Mouse (Mus musculus) hindbrain, embryonic 16.5 days (tissue): ENCODE results near the gene Tacc2. TPM values are rescaled to one million over a fixed set of nuclear protein-coding genes. Genes with fewer than 3 reads are reported as not detected.

Experiments used
- ATAC-seq: fragments of 200-750 bp; cut with Nextera tagmentation; 2 replicates; pipeline ENCODE4 v1.8.0; 2017; ENCODE audit warnings: moderate TSS enrichment, moderate library complexity
- H3K27ac ChIP-seq: fragments of 300-500 bp; sonication (generic); 2 replicates; pipeline ENCODE4 v1.5.1; 2014; ENCODE audit warnings: low read depth, mild to moderate bottlenecking, control low read depth, low read length, moderate library complexity
- H3K27me3 ChIP-seq: fragments of 300-500 bp; sonication (generic); replicated peaks from 2 replicates; pipeline ENCODE4 v1.6.1; 2014; ENCODE audit warnings: low read length; ENCODE audit not compliant: control insufficient read depth, insufficient read depth
- H3K36me3 ChIP-seq: fragments of 300-500 bp; sonication (generic); 2 replicates; pipeline ENCODE4 v1.6.1; 2014; ENCODE audit warnings: mild to moderate bottlenecking, low read length, moderate library complexity, mixed read lengths; ENCODE audit not compliant: control insufficient read depth, insufficient read depth
- H3K4me1 ChIP-seq: fragments of 300-500 bp; sonication (generic); 2 replicates; pipeline ENCODE4 v1.6.1; 2014; ENCODE audit warnings: low read depth, low read length; ENCODE audit not compliant: control insufficient read depth, insufficient read depth
- H3K4me2 ChIP-seq: fragments of 300-500 bp; sonication (generic); 2 replicates; pipeline ENCODE4 v1.6.1; 2014; ENCODE audit warnings: mild to moderate bottlenecking, low read length, control low read depth, moderate library complexity
- H3K4me3 ChIP-seq: fragments of 300-500 bp; sonication (generic); 2 replicates; pipeline ENCODE4 v1.5.1; 2014; ENCODE audit warnings: mild to moderate bottlenecking, low read length, control low read depth, moderate library complexity
- H3K9ac ChIP-seq: fragments of 300-500 bp; sonication (generic); 2 replicates; pipeline ENCODE4 v1.6.1; 2014; ENCODE audit warnings: low read depth, mild to moderate bottlenecking, control low read depth, low read length, moderate library complexity
- H3K9me3 ChIP-seq: fragments of 300-500 bp; sonication (generic); 2 replicates; pipeline ENCODE4 v1.6.1; 2014; ENCODE audit warnings: mild to moderate bottlenecking, low read length, moderate library complexity; ENCODE audit not compliant: control insufficient read depth
- WGBS: fragments of 180-500 bp; shearing (Covaris S2); extraction: QIAGEN DNeasy Blood & Tissue Kit; methylation state at CpG from one replicate; pipeline ENCODE4 v1.1.7; 2014; 5-methylcytosine and 5-hydroxymethylcytosine counted together
- polyA plus RNA-seq: library from polyadenylated mRNA; unstranded; fragments of >200 nt; fragmentation: Nextera tagmentation; extraction: Ambion mirVana; gene quantifications from 2 replicates; pipeline ENCODE4 v1.2.1, GENCODE M21; 2015

Tacc2 gene
- polyA plus RNA-seq, 1 experiment from 2014 or later: 49.7 TPM

DNA sequence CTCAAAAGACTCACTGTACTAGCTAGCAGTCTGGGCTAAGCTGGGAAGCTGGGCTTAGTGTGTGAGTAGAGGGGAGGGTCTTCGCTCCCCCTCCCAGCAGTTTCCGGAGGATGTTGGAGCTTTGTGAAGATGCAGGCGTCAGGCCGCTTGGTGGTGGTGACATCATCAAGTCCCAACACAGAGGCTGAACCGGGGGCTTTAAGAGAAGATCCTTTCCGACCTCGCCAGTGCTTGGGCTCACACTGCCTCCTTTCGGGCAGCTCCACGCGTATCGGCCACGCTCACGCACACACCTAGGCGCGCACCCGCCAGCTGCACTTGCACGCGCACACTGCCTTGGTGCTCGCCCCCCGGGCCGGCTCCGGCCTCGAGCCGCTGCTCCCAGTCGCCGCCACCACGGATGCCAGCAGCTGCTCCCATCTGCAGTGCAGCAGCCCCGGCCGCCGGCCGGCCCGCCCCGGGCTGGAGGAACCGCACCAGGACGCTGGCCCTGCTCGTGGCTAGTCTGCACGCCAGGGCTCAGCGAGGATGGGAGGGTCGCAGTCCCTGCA is 115.2 kb downstream of the Tacc2 start:
- Histone ChIP-seq H3K9me3 (no peaks in the 10 kb centered on the region), H3K4me1 (peaks cover 37% of the 10 kb centered on the region), H3K9ac (peak overlapping the region; percentile 96), H3K36me3 (no peaks in the 10 kb centered on the region), H3K27ac (peak overlapping the region; percentile 97), H3K27me3 (no peaks in the 10 kb centered on the region), H3K4me2 (peak overlapping the region; percentile 76), H3K4me3 (peak overlapping the region; percentile 80)
- peak; percentile 92 for ATAC-seq
- WGBS: under 1% methylated on average over 34 of the region's 39 CpGs

GRCm38 (mm10) chr7:130692943-130693799 is 115.9 kb downstream of the Tacc2 start:
- H3K9ac ChIP-seq: peak overlapping the region; percentile 96
- ATAC-seq: peak; percentile 64
- WGBS: 3% methylated on average over 19 of the region's 19 CpGs
- H3K36me3 ChIP-seq: no peaks in the 10 kb centered on the region
- H3K9me3 ChIP-seq: no peaks in the 10 kb centered on the region
- peak overlapping the region; percentile 80 for H3K4me3 ChIP-seq
- peak overlapping the region; percentile 97 for H3K27ac ChIP-seq
- H3K4me1 ChIP-seq: peaks cover 37% of the 10 kb centered on the region
- H3K4me2 ChIP-seq: peak overlapping the region; percentile 76
- H3K27me3 ChIP-seq: no peaks in the 10 kb centered on the region

DNA sequence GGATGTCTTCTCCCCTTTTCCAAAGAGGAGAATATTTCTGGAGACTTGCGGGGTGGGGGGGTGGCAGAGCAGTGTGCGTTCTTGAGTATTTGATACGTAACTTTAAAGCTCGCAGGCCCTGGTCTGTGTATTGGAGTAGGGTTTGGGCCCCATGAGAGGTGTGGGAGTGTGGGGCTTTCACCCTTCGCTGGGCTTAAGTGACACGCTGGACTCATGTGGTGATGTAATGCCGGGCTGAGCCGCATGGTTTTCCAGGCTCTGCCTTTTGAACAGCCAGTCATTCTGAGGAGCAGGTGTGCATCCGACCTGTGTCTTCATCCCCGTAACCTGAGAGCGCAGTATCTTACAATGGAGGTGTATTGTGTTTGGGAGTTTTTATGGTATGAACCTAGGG is 116.6 kb downstream of the Tacc2 start:
- Histone ChIP-seq H3K27ac (peak overlapping the region; percentile 97), H3K9me3 (no peaks in the 10 kb centered on the region), H3K9ac (peak overlapping the region; percentile 96), H3K36me3 (no peaks in the 10 kb centered on the region), H3K27me3 (no peaks in the 10 kb centered on the region), H3K4me3 (peak overlapping the region; percentile 80), H3K4me2 (peak overlapping the region; percentile 76), H3K4me1 (peaks cover 37% of the 10 kb centered on the region)
- 12% methylated on average over 11 of the region's 11 CpGs for WGBS
- peak; percentile 14; the same call in 1 of the 2 replicates for ATAC-seq

- ATAC-seq: no peak
- Histone ChIP-seq H3K27ac (no peak overlapping the region), H3K4me2 (peak overlapping the region; percentile 76), H3K9me3 (no peaks in the 10 kb centered on the region), H3K4me1 (peaks cover 37% of the 10 kb centered on the region), H3K9ac (peak overlapping the region; percentile 12; the same call in 1 of the 2 replicates), H3K36me3 (no peaks in the 10 kb centered on the region), H3K27me3 (no peaks in the 10 kb centered on the region), H3K4me3 (no peak overlapping the region)
- WGBS: 68% methylated on average over 13 of the region's 13 CpGs
Observed at GRCm38 (mm10) chr7:130695669-130696338, 118.6 kb downstream of the Tacc2 start.

- no peak overlapping the region for H3K27ac ChIP-seq
- peak overlapping the region; percentile 4; the same call in 1 of the 2 replicates for H3K4me3 ChIP-seq
Observed at GRCm38 (mm10) chr7:130696347-130697234, 119.4 kb downstream of the Tacc2 start.

GRCm38 (mm10) chr7:130698480-130698879 is 121.2 kb downstream of the Tacc2 start:
- H3K27me3 ChIP-seq: no peaks in the 10 kb centered on the region
- no peaks in the 10 kb centered on the region for H3K36me3 ChIP-seq
- H3K27ac ChIP-seq: no peak overlapping the region
- no peak overlapping the region for H3K4me3 ChIP-seq
- H3K9me3 ChIP-seq: no peaks in the 10 kb centered on the region
- H3K4me2 ChIP-seq: no peak overlapping the region
- ATAC-seq: no peak
- H3K9ac ChIP-seq: no peak overlapping the region
- H3K4me1 ChIP-seq: peaks cover 32% of the 10 kb centered on the region

More at GRCm38 (mm10) chr7:130696347-130697234, 119.4 kb downstream of the Tacc2 start:
- Histone ChIP-seq H3K4me2 (peak overlapping the region; percentile 41), H3K9ac (peak overlapping the region; percentile 35; the same call in 1 of the 2 replicates), H3K36me3 (no peaks in the 10 kb centered on the region), H3K4me1 (peaks cover 37% of the 10 kb centered on the region), H3K9me3 (no peaks in the 10 kb centered on the region), H3K27me3 (no peaks in the 10 kb centered on the region)
- ATAC-seq: no peak
- WGBS: 57% methylated on average over 16 of the region's 16 CpGs

DNA sequence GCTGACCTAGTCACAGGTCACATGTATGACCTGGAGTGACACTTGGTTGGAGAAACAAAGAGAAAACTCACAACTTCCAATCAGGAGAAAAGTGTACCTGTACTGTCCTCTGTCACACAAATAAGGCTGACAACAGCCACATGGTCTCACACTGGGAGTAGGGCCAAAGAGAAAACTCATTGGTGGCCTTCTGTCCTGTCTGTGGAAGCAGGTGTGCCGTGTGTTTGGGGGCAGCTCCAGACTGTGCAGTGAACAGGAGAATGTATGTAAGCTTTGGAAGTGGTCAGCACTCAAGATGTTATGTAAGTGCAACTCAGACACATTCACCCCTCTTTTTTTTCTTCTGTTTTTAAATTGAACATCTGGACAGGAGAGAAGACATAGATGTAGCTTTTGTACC is 124.1 kb downstream of the Tacc2 start:
- ATAC-seq: no peak
- Histone ChIP-seq H3K4me2 (no peak overlapping the region), H3K36me3 (no peaks in the 10 kb centered on the region), H3K4me3 (no peak overlapping the region), H3K27ac (no peak overlapping the region), H3K9me3 (no peaks in the 10 kb centered on the region), H3K9ac (no peak overlapping the region), H3K27me3 (no peaks in the 10 kb centered on the region), H3K4me1 (peaks cover 10% of the 10 kb centered on the region)
- WGBS: 64% methylated on average over 1 of the region's 1 CpGs

DNA sequence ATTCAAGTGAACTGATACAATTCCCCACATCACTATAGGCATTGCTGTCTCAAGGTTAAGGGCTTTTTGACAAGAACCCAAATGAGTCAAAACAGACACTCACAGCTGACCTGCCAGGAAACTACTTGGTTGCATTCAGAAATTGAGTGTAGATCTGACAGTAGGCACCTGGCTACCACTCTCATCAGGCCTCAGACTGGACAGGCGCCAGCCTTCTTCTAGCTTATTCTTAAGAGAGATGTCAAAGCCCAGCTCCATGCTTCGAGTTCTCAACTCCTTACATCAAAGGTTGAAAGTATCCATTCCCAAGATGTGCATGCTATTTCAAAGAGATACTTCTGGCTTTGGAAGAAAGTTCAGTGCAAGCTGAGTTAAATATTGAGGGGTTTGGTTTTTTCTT is 128.0 kb downstream of the Tacc2 start:
- Histone ChIP-seq H3K4me1 (peaks cover 17% of the 10 kb centered on the region), H3K27ac (no peak overlapping the region), H3K4me2 (no peak overlapping the region), H3K36me3 (no peaks in the 10 kb centered on the region), H3K9me3 (no peaks in the 10 kb centered on the region), H3K4me3 (no peak overlapping the region), H3K9ac (no peak overlapping the region), H3K27me3 (no peaks in the 10 kb centered on the region)
- no peak for ATAC-seq
- 79% methylated on average over 2 of the region's 2 CpGs for WGBS
